Mouse (Mus musculus) CH12.LX (cell line): Measurements from ENCODE around the gene Tmem145. TPM values are rescaled to one million over a fixed set of nuclear protein-coding genes. Genes with fewer than 3 reads are reported as not detected.

Source experiments
- DNase-seq: peaks from one replicate; pipeline ENCODE4 v3.0.0-alpha.2; 2013; ENCODE audit errors: extremely low read depth
- H3K27ac ChIP-seq: 2 replicates; pipeline ENCODE4 v1.5.1; 2012; ENCODE audit warnings: low read depth, mild to moderate bottlenecking, control low read depth, moderate library complexity; ENCODE audit not compliant: insufficient read depth
- H3K27me3 ChIP-seq: replicated peaks from 2 replicates; pipeline ENCODE3; 2012; ENCODE audit warnings: inconsistent platforms
- H3K36me3 ChIP-seq, 2 experiments: replicated peaks in 1 of 2; 2 replicates each; pipeline versions ENCODE3 to v1.6.1; 2012; ENCODE audit warnings: inconsistent platforms in 1 of 2, low read length in 1 of 2, mild to moderate bottlenecking in 1 of 2, mixed read lengths in 1 of 2, moderate library complexity in 1 of 2; ENCODE audit not compliant: control insufficient read depth in 1 of 2, insufficient read depth in 1 of 2
- H3K4me1 ChIP-seq, 2 experiments: 2 replicates each; pipeline ENCODE4 v1.6.1; 2012; ENCODE audit warnings: inconsistent platforms in 1 of 2, moderate library complexity in 1 of 2; ENCODE audit not compliant: insufficient read depth in 2 of 2, control insufficient read depth in 1 of 2
- H3K4me2 ChIP-seq: 2 replicates; pipeline ENCODE4 v1.6.1; 2012; ENCODE audit warnings: low read depth, mild to moderate bottlenecking, control low read depth; ENCODE audit not compliant: poor library complexity, insufficient read depth, severe bottlenecking
- H3K4me3 ChIP-seq, 3 experiments: fragments of 150-350 bp in 1 of 3; sonication (generic) in 1 of 3; replicated peaks in 1 of 3; 2 replicates each; pipeline versions ENCODE3 to v1.5.1; 2011 to 2012; ENCODE audit warnings: low read depth in 2 of 3, low read length in 2 of 3, mild to moderate bottlenecking in 2 of 3, moderate library complexity in 2 of 3, control low read depth in 1 of 3, improper control_type of control experiment in 1 of 3, inconsistent platforms in 1 of 3, mixed read lengths in 1 of 3; ENCODE audit not compliant: poor library complexity in 1 of 3
- H3K79me2 ChIP-seq: replicated peaks from 2 replicates; pipeline ENCODE4 v1.6.1; 2012; ENCODE audit warnings: mild to moderate bottlenecking, moderate library complexity; ENCODE audit not compliant: control insufficient read depth, poor library complexity, insufficient read depth, severe bottlenecking; ENCODE audit errors: extremely low read depth
- H3K9ac ChIP-seq: 2 replicates; pipeline ENCODE4 v1.6.1; 2012; ENCODE audit warnings: low read depth, mild to moderate bottlenecking, control low read depth, moderate library complexity; ENCODE audit not compliant: insufficient read depth
- H3K9me3 ChIP-seq: replicated peaks from 2 replicates; pipeline ENCODE3; 2012; ENCODE audit warnings: low read length, inconsistent platforms, mixed read lengths
- BHLHE40 ChIP-seq: IDR thresholded peaks from 2 replicates; pipeline ENCODE4 v1.6.1; 2011; ENCODE audit warnings: mild to moderate bottlenecking, low read depth, low read length, improper control_type of control experiment
- CHD2 ChIP-seq: IDR thresholded peaks from 2 replicates; pipeline ENCODE4 v1.6.1; 2011; ENCODE audit warnings: low read length, improper control_type of control experiment
- CTCF ChIP-seq, 2 experiments: IDR thresholded peaks in 1 of 2; conservative IDR thresholded peaks in 1 of 2; 2 replicates each; pipeline ENCODE4 v1.5.1; 2011 to 2012; ENCODE audit warnings: low read depth in 2 of 2, low read length in 2 of 2, improper control_type of control experiment in 1 of 2, inconsistent platforms in 1 of 2, mild to moderate bottlenecking in 1 of 2, moderate library complexity in 1 of 2
- E2F4 ChIP-seq: IDR thresholded peaks from 2 replicates; pipeline ENCODE4 v1.6.1; 2011; ENCODE audit warnings: low read depth, low read length, improper control_type of control experiment; ENCODE audit not compliant: insufficient replicate concordance
- ETS1 ChIP-seq: conservative IDR thresholded peaks from 2 replicates; pipeline ENCODE4 v1.6.1; 2012; ENCODE audit warnings: low read depth, mild to moderate bottlenecking, inconsistent platforms, low read length, improper control_type of control experiment, moderate library complexity
- GABPA ChIP-seq: IDR thresholded peaks from 2 replicates; pipeline ENCODE4 v1.6.1; 2012; ENCODE audit warnings: low read depth, low read length, improper control_type of control experiment, inconsistent platforms; ENCODE audit not compliant: insufficient replicate concordance
- JUN ChIP-seq: IDR thresholded peaks from 2 replicates; pipeline ENCODE4 v1.6.1; 2011; ENCODE audit warnings: low read depth, mild to moderate bottlenecking, low read length, improper control_type of control experiment, moderate library complexity; ENCODE audit not compliant: insufficient read depth
- KAT2A ChIP-seq: IDR thresholded peaks from 2 replicates; pipeline ENCODE4 v1.6.1; 2012; ENCODE audit warnings: low read length, improper control_type of control experiment, inconsistent platforms; ENCODE audit not compliant: insufficient replicate concordance
- MAFK ChIP-seq: IDR thresholded peaks from 2 replicates; pipeline ENCODE4 v1.6.1; 2011; ENCODE audit warnings: low read length, improper control_type of control experiment; ENCODE audit not compliant: insufficient replicate concordance
- MAX ChIP-seq: IDR thresholded peaks from 2 replicates; pipeline ENCODE4 v1.6.1; 2011; ENCODE audit warnings: low read length, improper control_type of control experiment
- MAZ ChIP-seq: IDR thresholded peaks from 2 replicates; pipeline ENCODE4 v1.6.1; 2012; ENCODE audit warnings: low read depth, mild to moderate bottlenecking, inconsistent platforms, low read length, improper control_type of control experiment, moderate library complexity
- MYC ChIP-seq: IDR thresholded peaks from 2 replicates; pipeline ENCODE4 v1.6.1; 2011; ENCODE audit warnings: low read depth, mild to moderate bottlenecking, improper control_type of control experiment, low read length
- NELFE ChIP-seq: IDR thresholded peaks from 2 replicates; pipeline ENCODE4 v1.6.1; 2011; ENCODE audit warnings: low read depth, low read length, improper control_type of control experiment
- POLR2A ChIP-seq: IDR thresholded peaks from 2 replicates; pipeline ENCODE4 v1.6.1; 2011; ENCODE audit warnings: low read depth, mild to moderate bottlenecking, improper control_type of control experiment, low read length
- POLR2AphosphoS2 ChIP-seq: IDR thresholded peaks from 2 replicates; pipeline ENCODE4 v1.6.1; 2011; ENCODE audit warnings: low read depth, low read length, improper control_type of control experiment
- RAD21 ChIP-seq: IDR thresholded peaks from 2 replicates; pipeline ENCODE4 v1.6.1; 2011; ENCODE audit warnings: low read depth, mild to moderate bottlenecking, low read length, improper control_type of control experiment, moderate library complexity
- RCOR1 ChIP-seq: conservative IDR thresholded peaks from 2 replicates; pipeline ENCODE4 v1.6.1; 2012; ENCODE audit warnings: low read depth, mild to moderate bottlenecking, inconsistent platforms, low read length, improper control_type of control experiment
- SIN3A ChIP-seq: IDR thresholded peaks from 2 replicates; pipeline ENCODE4 v1.6.1; 2012; ENCODE audit warnings: low read length, improper control_type of control experiment, inconsistent platforms
- SMC3 ChIP-seq: IDR thresholded peaks from 2 replicates; pipeline ENCODE4 v1.6.1; 2011; ENCODE audit warnings: low read depth, low read length, improper control_type of control experiment
- TCF12 ChIP-seq: IDR thresholded peaks from 2 replicates; pipeline ENCODE4 v1.6.1; 2014; ENCODE audit warnings: low read depth, mild to moderate bottlenecking, inconsistent platforms, low read length, improper control_type of control experiment
- USF2 ChIP-seq: conservative IDR thresholded peaks from 2 replicates; pipeline ENCODE4 v1.6.1; 2011; ENCODE audit warnings: low read depth, low read length, improper control_type of control experiment
- ZC3H11A ChIP-seq: IDR thresholded peaks from 2 replicates; pipeline ENCODE4 v1.6.1; 2012; ENCODE audit warnings: low read depth, mild to moderate bottlenecking, inconsistent platforms, low read length, improper control_type of control experiment
- ZMIZ1 ChIP-seq: IDR thresholded peaks from 2 replicates; pipeline ENCODE4 v1.6.1; 2012; ENCODE audit warnings: low read depth, mild to moderate bottlenecking, inconsistent platforms, low read length, improper control_type of control experiment
- ZNF384 ChIP-seq: IDR thresholded peaks from 2 replicates; pipeline ENCODE4 v1.6.1; 2012; ENCODE audit warnings: low read depth, low read length, improper control_type of control experiment, inconsistent platforms
- dilution Hi-C: fragments of 300-500 bp; cut with MboI; formaldehyde crosslinking; loops from 2 replicates; pipeline ENCODE4 v1.14.3; 2020; ENCODE audit warnings: low sequenced_read_pairs; ENCODE audit not compliant: extremely low pct_unique_long_range_greater_than_20kb, extremely low pct_ligation_motif_present
- in situ Hi-C: fragments of 300-500 bp; cut with MboI; formaldehyde crosslinking; loops from 3 replicates; pipeline ENCODE4 v1.14.3; 2019; ENCODE audit warnings: low sequenced_read_pairs, low pct_ligation_motif_present, low pct_unique_long_range_greater_than_20kb, mixed read lengths
- polyA plus RNA-seq: library from polyadenylated mRNA; unstranded; fragments of >175 nt; gene quantifications from 2 replicates; pipeline ENCODE4 v1.2.1, GENCODE M21; 2012; ENCODE audit warnings: low read depth; ENCODE audit not compliant: insufficient read length
- total RNA-seq, 2 experiments: library from RNA; depleted of rRNA; stranded (reverse); fragments of 300-350 nt in 1 of 2; fragments of >200 nt in 1 of 2; gene quantifications; 2 replicates each; pipeline ENCODE4 v1.2.3; 2012 to 2014

Gene Tmem145
- total and polyA plus RNA-seq, 3 experiments = 0.10 TPM; not detected in 2

GRCm38 (mm10) chr7:25358721-25359206, 52.9 kb downstream of the Tmem145 start:
- TF ChIP-seq KAT2A = no peak
- no peak for TF ChIP-seq CHD2
- TF ChIP-seq ZMIZ1 = no peak
- TF ChIP-seq SMC3 = no peak
- no peak for TF ChIP-seq MYC
- TF ChIP-seq TCF12 = no peak
- TF ChIP-seq BHLHE40 = no peak
- TF ChIP-seq GABPA = no peak
- no peak for TF ChIP-seq MAFK
- no peak for TF ChIP-seq E2F4
- TF ChIP-seq, all 38 proteins: peak for 0
- no peaks in the 10 kb centered on the region for H3K79me2 ChIP-seq
- H3K4me3 ChIP-seq = no peak overlapping the region
- H3K9me3 ChIP-seq = no peaks in the 10 kb centered on the region
- no peak overlapping the region for H3K4me2 ChIP-seq
- H3K27me3 ChIP-seq = peaks cover 19% of the 10 kb centered on the region
- no peak for DNase-seq
- peaks cover 0 to 3% of the 10 kb centered on the region in 2 experiments; a peak in 1 of 4 replicates for H3K4me1 ChIP-seq
- in situ Hi-C loops = no loop called here
- no peaks in the 10 kb centered on the region for H3K36me3 ChIP-seq
- no peak overlapping the region for H3K9ac ChIP-seq
- dilution Hi-C loops = no loop called here
- no peak overlapping the region for H3K27ac ChIP-seq

GRCm38 (mm10) chr7:25363151-25363550, 57.2 kb downstream of the Tmem145 start:
- Histone ChIP-seq H3K9me3 (no peaks in the 10 kb centered on the region), H3K4me2 (no peak overlapping the region), H3K9ac (no peak overlapping the region), H3K4me1 (peaks cover 0 to 3% of the 10 kb centered on the region in 2 experiments; a peak in 1 of 4 replicates), H3K79me2 (no peaks in the 10 kb centered on the region), H3K4me3 (no peak overlapping the region), H3K27ac (no peak overlapping the region), H3K27me3 (peaks cover 26% of the 10 kb centered on the region), H3K36me3 (no peaks in the 10 kb centered on the region)
- TF ChIP-seq SMC3 (peak; percentile 62), RCOR1 (no peak), POLR2AphosphoS2 (no peak), CTCF (conservative IDR thresholded peaks at IDR 0.05 in 1 of 2, IDR thresholded peaks at IDR 0.05 in 1 of 2; ENCODE audit: low read depth in 2 of 2, low read length in 2 of 2) (peak; percentile 19 to 65; a peak in 2 of 4 replicates), RAD21 (peak; percentile 19), NELFE (no peak)
- in situ Hi-C loops = no loop called here
- dilution Hi-C loops = no loop called here
- peak; percentile 29 for DNase-seq

GRCm38 (mm10) chr7:25363632-25364031, 57.7 kb downstream of the Tmem145 start:
- dilution Hi-C loops = no loop called here
- TF ChIP-seq USF2 (no peak), SIN3A (no peak), BHLHE40 (no peak), MAZ (no peak), MAX (no peak), POLR2A (no peak), GABPA (no peak), ETS1 (no peak), ZNF384 (no peak), ZC3H11A (no peak), JUN (no peak), E2F4 (no peak)
- TF ChIP-seq, all 38 proteins: peak for 0
- no peak overlapping the region for H3K4me2 ChIP-seq
- H3K9me3 ChIP-seq = no peaks in the 10 kb centered on the region
- no peak overlapping the region for H3K27ac ChIP-seq
- no peak overlapping the region for H3K4me3 ChIP-seq
- H3K79me2 ChIP-seq = no peaks in the 10 kb centered on the region
- in situ Hi-C loops = no loop called here
- no peak for DNase-seq
- no peak overlapping the region for H3K9ac ChIP-seq
- H3K36me3 ChIP-seq = no peaks in the 10 kb centered on the region
- H3K27me3 ChIP-seq = peaks cover 31% of the 10 kb centered on the region
- H3K4me1 ChIP-seq = peaks cover 0 to 3% of the 10 kb centered on the region in 2 experiments; a peak in 1 of 4 replicates
